Mouse (Mus musculus) cerebellum, adult 2 months (tissue): Measurements from ENCODE around the gene 0610012G03Rik.

Source experiments
- CTCF ChIP-seq: fragments of 200-500 bp; IDR thresholded peaks from 2 replicates; pipeline ENCODE4 v1.5.1; 2011; ENCODE audit warnings: low read depth, mild to moderate bottlenecking, control low read depth, low read length, moderate library complexity, borderline replicate concordance; ENCODE audit not compliant: insufficient read depth
- POLR2A ChIP-seq: fragments of 200-500 bp; IDR thresholded peaks from 2 replicates; pipeline ENCODE4 v1.6.1; 2011; ENCODE audit warnings: low read length, control low read depth, borderline replicate concordance; ENCODE audit not compliant: insufficient read depth

GRCm38 (mm10) chr16:31926091-31926490 is 22.2 kb downstream of the 0610012G03Rik start:
- no peak for TF ChIP-seq POLR2A
- TF ChIP-seq CTCF = no peak
